Mouse (Mus musculus): ENCODE measurements around the gene Il18bp.

Il18bp gene

GRCm38 (mm10) chr7:102000921-102001630 lies 17.4 kb downstream of the Il18bp start:
- DNase-seq (ENCODE audit: low read depth) = no peak

- DNase-seq (ENCODE audit: low read depth) = no peak
Observed at GRCm38 (mm10) chr7:102000296-102000695, 18.2 kb downstream of the Il18bp start.

- no peak for DNase-seq (ENCODE audit: low read depth)
Observed at GRCm38 (mm10) chr7:101999461-102000151, 18.9 kb downstream of the Il18bp start.

- peak; percentile 79 for DNase-seq (ENCODE audit: low read depth)
Observed at GRCm38 (mm10) chr7:101998194-101998927, 20.1 kb downstream of the Il18bp start.

- DNase-seq (ENCODE audit: low read depth) = no peak
Observed at GRCm38 (mm10) chr7:101994241-101994640, 24.2 kb downstream of the Il18bp start.

- no peak for DNase-seq (ENCODE audit: low read depth)
Observed at GRCm38 (mm10) chr7:101985081-101985480, 33.4 kb downstream of the Il18bp start.

GRCm38 (mm10) chr7:101982735-101983134 lies 35.8 kb downstream of the Il18bp start:
- DNase-seq (ENCODE audit: low read depth) = no peak

GRCm38 (mm10) chr7:101974505-101974904 lies 44.0 kb downstream of the Il18bp start:
- no peak for DNase-seq (ENCODE audit: low read depth)

GRCm38 (mm10) chr7:101973730-101974129 lies 44.8 kb downstream of the Il18bp start:
- DNase-seq (ENCODE audit: low read depth) = no peak

GRCm38 (mm10) chr7:101971721-101972120 lies 46.8 kb downstream of the Il18bp start:
- peak; percentile 30 for DNase-seq (ENCODE audit: low read depth)

GRCm38 (mm10) chr7:101970821-101971461 lies 47.5 kb downstream of the Il18bp start:
- DNase-seq (ENCODE audit: low read depth) = peak; percentile 87

- peak; percentile 95 for DNase-seq (ENCODE audit: low read depth)
Observed at GRCm38 (mm10) chr7:101970429-101970775, 48.1 kb downstream of the Il18bp start.

- peak; percentile 86 for DNase-seq (ENCODE audit: low read depth)
Observed at GRCm38 (mm10) chr7:101969694-101970428, 48.6 kb downstream of the Il18bp start.

- no peak for DNase-seq (ENCODE audit: low read depth)
Observed at GRCm38 (mm10) chr7:101968751-101969150, 49.7 kb downstream of the Il18bp start.

GRCm38 (mm10) chr7:101967256-101967655 lies 51.2 kb downstream of the Il18bp start:
- no peak for DNase-seq (ENCODE audit: low read depth)

GRCm38 (mm10) chr7:101965606-101966005 lies 52.9 kb downstream of the Il18bp start:
- DNase-seq (ENCODE audit: low read depth) = no peak

Measured in naive thymus-derived CD4-positive, alpha-beta T cell, adult 2 months (primary cell).